Mouse (Mus musculus): ENCODE measurements around the gene Agpat3. TPM values are rescaled to one million over a fixed set of nuclear protein-coding genes. Genes with fewer than 3 reads are reported as not detected.
"Not testable (repeated sequence)": the region's sequence is repeated elsewhere in the genome, so short reads cannot be mapped to it uniquely, and the experiment has no call there.

Gene Agpat3
- total and polyA plus RNA-seq, 2 experiments from 2014 or later: 96.8 to 106 TPM

- no peak overlapping the region for H3K4me3 ChIP-seq (ENCODE audit: low read depth, low read length)
- H3K27ac ChIP-seq (ENCODE audit: low read depth, low read length): no peak overlapping the region
- DNase-seq (ENCODE audit: low spot score) (no peak), ATAC-seq (ENCODE audit: low FRiP score) (no peak)
- H3K9me3 ChIP-seq (ENCODE audit: low read length): no peaks in the 10 kb centered on the region
- TF ChIP-seq CTCF (IDR thresholded peaks at IDR 0.05): no peak
- H3K4me1 ChIP-seq (ENCODE audit: insufficient read depth, low read length): no peaks in the 10 kb centered on the region
- no peak overlapping the region for H3K9ac ChIP-seq (replicated peaks; ENCODE audit: low read length, poor library complexity, severe bottlenecking)
- H3K27me3 ChIP-seq (ENCODE audit: insufficient read depth, low read length): no peaks in the 10 kb centered on the region
- H3K4me2 ChIP-seq (ENCODE audit: low read depth, low read length, poor library complexity, severe bottlenecking): no peak overlapping the region
- WGBS: 79% methylated on average over 6 of the region's 6 CpGs
- no peaks in the 10 kb centered on the region for H3K36me3 ChIP-seq (ENCODE audit: insufficient read depth, low read length)
These were observed 13.3 kb upstream of the Agpat3 start for GRCm38 (mm10) chr10:78365555-78365954.

DNA sequence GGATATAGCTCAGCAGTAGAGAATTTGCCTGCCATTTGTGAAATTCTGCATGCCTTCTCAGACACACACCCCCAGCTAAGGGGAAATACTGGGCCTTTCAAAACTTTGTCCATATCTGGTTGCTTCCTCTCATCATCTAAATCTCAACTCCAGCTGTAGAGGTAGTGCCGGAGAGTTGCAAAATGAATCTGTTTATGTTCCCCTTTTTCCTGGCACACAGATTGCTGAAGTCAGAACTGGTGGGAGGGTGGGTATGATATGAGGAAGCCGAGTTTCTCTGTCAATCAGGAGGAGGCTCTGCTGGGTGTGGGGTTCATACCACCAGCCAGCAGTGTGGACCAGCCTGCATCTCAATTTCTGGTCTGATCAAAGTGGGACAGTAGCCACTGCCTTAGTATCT, 11.8 kb upstream of the Agpat3 start:
- 82% methylated on average over 2 of the region's 2 CpGs for WGBS
- no peak for ATAC-seq (ENCODE audit: low FRiP score)

GRCm38 (mm10) chr10:78363366-78363765, 11.1 kb upstream of the Agpat3 start:
- no peak overlapping the region for H3K4me2 ChIP-seq (ENCODE audit: low read depth, low read length, poor library complexity, severe bottlenecking)

More for the DNA sequence above, 11.8 kb upstream of the Agpat3 start:
- no peaks in the 10 kb centered on the region for H3K9me3 ChIP-seq (ENCODE audit: low read length)
- no peaks in the 10 kb centered on the region for H3K36me3 ChIP-seq (ENCODE audit: insufficient read depth, low read length)
- no peaks in the 10 kb centered on the region for H3K4me1 ChIP-seq (ENCODE audit: insufficient read depth, low read length)
- H3K27me3 ChIP-seq (ENCODE audit: insufficient read depth, low read length): no peaks in the 10 kb centered on the region
- DNase-seq (ENCODE audit: low spot score): no peak
- no peak overlapping the region for H3K4me3 ChIP-seq (ENCODE audit: low read depth, low read length)
- no peak for TF ChIP-seq CTCF (IDR thresholded peaks at IDR 0.05)
- H3K27ac ChIP-seq (ENCODE audit: low read depth, low read length): no peak overlapping the region
- no peak overlapping the region for H3K4me2 ChIP-seq (ENCODE audit: low read depth, low read length, poor library complexity, severe bottlenecking)
- no peak overlapping the region for H3K9ac ChIP-seq (replicated peaks; ENCODE audit: low read length, poor library complexity, severe bottlenecking)

DNA sequence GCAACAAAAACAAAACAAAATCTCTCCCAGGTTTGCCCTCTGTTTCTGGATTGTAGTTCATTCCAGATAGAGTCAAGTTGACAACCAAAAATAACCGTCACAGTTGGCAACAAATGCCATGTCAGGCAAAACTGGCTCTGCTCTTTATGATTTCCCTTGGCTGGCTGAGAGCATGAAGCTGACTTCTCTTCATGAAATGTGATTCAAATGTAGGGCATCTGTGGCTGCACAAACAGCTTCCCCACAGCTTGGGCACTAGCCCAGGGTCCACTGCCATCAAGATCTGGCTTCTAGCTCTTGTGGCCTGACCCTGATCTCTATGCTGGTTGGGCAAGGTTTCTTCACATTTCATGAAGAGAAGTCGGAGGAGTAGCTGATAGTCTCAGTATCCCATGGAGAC, 9.7 kb upstream of the Agpat3 start:
- no peak overlapping the region for H3K4me2 ChIP-seq (ENCODE audit: low read depth, low read length, poor library complexity, severe bottlenecking)
- WGBS: 76% methylated on average over 2 of the region's 2 CpGs

More at GRCm38 (mm10) chr10:78363366-78363765, 11.1 kb upstream of the Agpat3 start:
- no peak overlapping the region for H3K9ac ChIP-seq (replicated peaks; ENCODE audit: low read length, poor library complexity, severe bottlenecking)
- H3K4me3 ChIP-seq (ENCODE audit: low read depth, low read length): no peak overlapping the region
- H3K27ac ChIP-seq (ENCODE audit: low read depth, low read length): no peak overlapping the region
- no peaks in the 10 kb centered on the region for H3K36me3 ChIP-seq (ENCODE audit: insufficient read depth, low read length)
- no peaks in the 10 kb centered on the region for H3K4me1 ChIP-seq (ENCODE audit: insufficient read depth, low read length)
- H3K27me3 ChIP-seq (ENCODE audit: insufficient read depth, low read length): no peaks in the 10 kb centered on the region
- no peak for DNase-seq (ENCODE audit: low spot score)
- ATAC-seq (ENCODE audit: low FRiP score): no peak
- H3K9me3 ChIP-seq (ENCODE audit: low read length): no peaks in the 10 kb centered on the region
- no peak for TF ChIP-seq CTCF (IDR thresholded peaks at IDR 0.05)
- 93% methylated on average over 6 of the region's 6 CpGs for WGBS

GRCm38 (mm10) chr10:78360290-78360711, 8.0 kb upstream of the Agpat3 start:
- Histone ChIP-seq H3K4me3 (ENCODE audit: low read depth, low read length) (no peak overlapping the region), H3K4me2 (ENCODE audit: low read depth, low read length, poor library complexity, severe bottlenecking) (no peak overlapping the region), H3K36me3 (ENCODE audit: insufficient read depth, low read length) (no peaks in the 10 kb centered on the region), H3K4me1 (ENCODE audit: insufficient read depth, low read length) (no peaks in the 10 kb centered on the region), H3K27me3 (ENCODE audit: insufficient read depth, low read length) (no peaks in the 10 kb centered on the region), H3K27ac (ENCODE audit: low read depth, low read length) (no peak overlapping the region), H3K9me3 (ENCODE audit: low read length) (no peaks in the 10 kb centered on the region), H3K9ac (replicated peaks; ENCODE audit: low read length, poor library complexity, severe bottlenecking) (no peak overlapping the region)
- ATAC-seq (ENCODE audit: low FRiP score) (no peak), DNase-seq (ENCODE audit: low spot score) (peak; percentile 46)
- WGBS: 74% methylated on average over 3 of the region's 3 CpGs
- no peak for TF ChIP-seq CTCF (IDR thresholded peaks at IDR 0.05)

More for the DNA sequence above, 9.7 kb upstream of the Agpat3 start:
- Histone ChIP-seq H3K4me3 (ENCODE audit: low read depth, low read length) (no peak overlapping the region), H3K4me1 (ENCODE audit: insufficient read depth, low read length) (no peaks in the 10 kb centered on the region), H3K27me3 (ENCODE audit: insufficient read depth, low read length) (no peaks in the 10 kb centered on the region), H3K36me3 (ENCODE audit: insufficient read depth, low read length) (no peaks in the 10 kb centered on the region), H3K27ac (ENCODE audit: low read depth, low read length) (no peak overlapping the region), H3K9ac (replicated peaks; ENCODE audit: low read length, poor library complexity, severe bottlenecking) (no peak overlapping the region), H3K9me3 (ENCODE audit: low read length) (no peaks in the 10 kb centered on the region)
- DNase-seq (ENCODE audit: low spot score) (no peak), ATAC-seq (ENCODE audit: low FRiP score) (no peak)
- no peak for TF ChIP-seq CTCF (IDR thresholded peaks at IDR 0.05)

DNA sequence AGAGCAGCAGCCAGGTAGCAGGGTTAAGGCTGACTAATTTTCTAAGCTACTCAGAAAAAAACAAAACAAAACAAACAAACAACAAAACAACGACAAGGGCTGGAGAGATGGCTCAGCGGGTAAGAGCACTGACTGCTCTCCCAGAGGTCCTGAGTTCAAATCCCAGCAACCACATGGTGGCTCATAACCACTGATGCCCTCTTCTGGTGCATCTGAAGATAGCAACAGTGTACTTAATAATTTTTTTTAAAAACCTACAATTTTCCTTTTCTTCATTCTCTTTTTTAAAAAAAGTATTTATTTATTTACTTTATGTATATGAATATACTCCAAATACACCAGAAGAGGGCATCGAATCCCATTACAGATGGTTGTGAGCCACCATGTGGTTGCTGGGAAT, 6.7 kb upstream of the Agpat3 start:
- not testable (repeated sequence) for H3K4me2 ChIP-seq (ENCODE audit: low read depth, low read length, poor library complexity, severe bottlenecking); H3K27ac ChIP-seq (ENCODE audit: low read depth, low read length); H3K4me3 ChIP-seq (ENCODE audit: low read depth, low read length); H3K36me3 ChIP-seq (ENCODE audit: insufficient read depth, low read length); ATAC-seq (ENCODE audit: low FRiP score); H3K4me1 ChIP-seq (ENCODE audit: insufficient read depth, low read length); DNase-seq (ENCODE audit: low spot score); H3K9ac ChIP-seq (replicated peaks; ENCODE audit: low read length, poor library complexity, severe bottlenecking); H3K27me3 ChIP-seq (ENCODE audit: insufficient read depth, low read length); H3K9me3 ChIP-seq (ENCODE audit: low read length)
- WGBS: 94% methylated on average over 3 of the region's 3 CpGs
- TF ChIP-seq CTCF (IDR thresholded peaks at IDR 0.05): peak; percentile 19; the same call in 1 of the 2 replicates

Measured in midbrain, postnatal 0 days (tissue).